Mouse (Mus musculus) activated CD4-positive, CD25-positive, alpha-beta regulatory T cell, adult 4 months (primary cell): ENCODE measurements around the gene Mup21. TPM values are rescaled to one million over a fixed set of nuclear protein-coding genes. Genes with fewer than 3 reads are reported as not detected.
"Not testable (repeated sequence)": the region's sequence is repeated elsewhere in the genome, so short reads cannot be mapped to it uniquely, and the experiment has no call there.

Experiments
- ATAC-seq: one replicate; pipeline ENCODE4 v1.8.0; 2017
- polyA plus RNA-seq, 2 experiments: library from polyadenylated mRNA; unstranded; fragments of 100-300 nt; shearing (Covaris generic); gene quantifications; one replicate each; pipeline ENCODE4 v1.2.1; 2017

Mup21 gene
- polyA plus RNA-seq, result not detected

DNA sequence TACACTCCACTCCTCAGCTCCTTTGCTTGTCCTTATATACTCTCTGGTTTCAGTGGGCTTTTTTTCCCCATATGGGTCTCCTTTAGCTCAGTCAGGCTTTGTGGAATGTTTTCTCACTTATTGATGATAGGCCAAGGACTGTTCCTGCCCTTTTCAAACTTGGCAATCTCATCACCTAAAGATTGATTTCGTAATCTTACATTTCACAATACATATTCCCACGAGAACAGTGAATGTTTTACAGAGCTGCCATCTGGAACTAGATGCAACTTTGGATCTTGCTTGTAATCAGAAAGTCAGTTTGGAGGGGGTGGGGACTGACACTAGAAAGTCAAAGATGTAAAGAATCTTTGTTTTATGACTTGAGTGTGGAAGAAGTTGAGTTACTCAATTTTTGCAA is at the start of gene Mup21:
Gene Mup21 (minus strand): TSS at position 53 of the 400 bp plus-strand sequence.
- no peak for ATAC-seq

DNA sequence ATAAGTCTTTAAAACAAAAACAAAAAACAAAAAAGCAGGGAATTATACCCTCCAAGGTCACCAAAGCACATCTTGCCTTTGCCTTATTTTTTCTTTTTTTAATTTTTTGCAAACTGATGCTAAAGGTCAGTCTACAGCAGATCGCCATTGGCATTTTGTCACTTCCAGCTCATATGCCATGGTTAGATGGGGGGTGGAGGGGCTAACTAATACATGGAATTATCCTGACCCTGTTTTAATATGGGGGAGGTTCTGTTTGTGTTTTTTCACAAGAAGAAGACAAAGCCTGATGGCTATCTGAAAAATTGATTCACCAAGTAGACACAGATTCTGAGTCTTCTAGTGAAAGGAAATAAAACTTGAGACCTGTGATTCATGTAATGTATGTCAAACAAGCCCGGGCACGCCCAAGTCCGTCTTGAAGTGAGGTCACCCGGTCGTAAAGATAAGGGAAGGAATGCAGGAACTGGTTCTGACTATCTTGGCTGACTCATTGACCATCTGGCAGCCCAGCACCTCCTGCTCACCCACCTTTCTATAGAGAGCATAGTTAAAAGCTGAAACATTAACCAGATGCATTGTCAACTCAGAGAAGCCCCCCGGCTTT is 49.4 kb upstream of the Mup21 start:
- ATAC-seq, result no peak

DNA sequence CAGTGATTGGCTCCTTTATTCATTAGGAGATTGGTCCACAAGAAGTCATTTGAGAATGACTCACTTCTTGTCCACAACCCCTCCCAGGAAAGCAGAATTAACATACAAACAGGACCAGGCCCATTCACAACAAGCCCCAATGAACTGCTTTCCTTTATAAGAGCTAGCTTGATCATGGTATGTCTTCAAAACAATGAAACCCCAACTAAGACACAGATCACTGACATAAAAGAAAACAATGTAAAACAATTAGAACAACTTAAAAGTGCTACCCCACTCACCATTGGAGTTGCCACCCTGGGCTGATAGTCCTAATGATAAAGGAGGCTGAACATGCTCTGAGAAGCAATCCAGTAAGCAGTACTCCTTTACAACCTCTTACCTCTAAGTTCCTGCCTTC is 38.1 kb upstream of the Mup21 start:
- ATAC-seq, result no peak

DNA sequence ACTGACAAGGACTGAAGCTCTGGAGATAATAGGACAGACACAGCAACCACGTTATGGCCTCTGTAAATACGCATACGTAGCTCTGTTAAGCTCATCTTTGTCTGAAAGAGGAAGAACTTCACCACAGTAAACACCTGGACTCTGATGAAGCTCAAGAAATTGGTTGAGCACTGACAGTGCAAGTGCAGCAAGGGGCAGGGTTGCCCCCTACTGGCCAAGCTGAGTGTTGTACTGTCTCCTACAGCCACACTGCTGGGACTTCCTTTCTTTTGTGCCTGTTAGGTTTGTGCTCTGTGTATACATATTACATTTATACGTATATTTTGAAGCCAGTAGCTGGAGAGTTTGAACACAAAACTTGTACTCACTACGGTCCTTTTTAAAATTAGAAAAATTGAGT is 26.6 kb upstream of the Mup21 start:
- ATAC-seq, result no peak

DNA sequence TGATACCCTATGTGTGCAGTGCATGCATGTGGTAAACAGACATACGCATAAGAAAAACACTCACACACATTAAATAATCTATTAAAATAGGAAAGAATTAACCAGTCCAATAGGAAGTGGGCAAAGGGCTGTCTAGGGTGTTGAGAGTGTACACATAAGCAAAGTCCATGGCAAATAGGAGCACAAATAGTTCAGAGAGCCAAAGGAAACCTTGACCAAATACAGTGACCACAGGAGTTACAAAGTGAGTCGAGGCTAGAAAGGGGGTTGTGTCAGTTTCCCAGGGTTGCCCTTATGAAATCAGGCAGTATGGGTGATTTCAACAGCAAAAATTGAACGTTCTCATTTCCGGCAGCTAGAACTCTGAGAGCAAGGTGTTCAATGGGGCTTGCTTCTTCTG is 23.8 kb upstream of the Mup21 start:
- no peak for ATAC-seq

DNA sequence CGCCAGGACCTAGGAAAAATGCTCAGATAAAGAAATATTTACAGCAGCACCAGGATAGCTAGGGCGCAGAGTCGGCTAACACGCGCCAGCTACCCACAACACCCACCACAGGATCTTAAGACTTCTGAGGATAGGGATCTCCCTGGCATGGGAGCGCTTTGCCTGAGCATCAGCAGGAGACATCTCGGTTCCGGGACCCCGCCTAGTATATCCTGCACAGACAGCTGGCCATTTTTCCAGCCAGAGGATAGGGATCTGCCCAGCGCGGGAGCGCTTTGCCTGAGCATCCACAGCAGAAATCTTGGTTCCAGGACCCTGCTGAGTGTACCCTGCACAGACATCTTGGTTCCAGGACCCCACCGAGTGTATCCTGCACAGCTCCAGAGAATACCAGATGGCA is 17.0 kb upstream of the Mup21 start:
- ATAC-seq, result not testable (repeated sequence)

DNA sequence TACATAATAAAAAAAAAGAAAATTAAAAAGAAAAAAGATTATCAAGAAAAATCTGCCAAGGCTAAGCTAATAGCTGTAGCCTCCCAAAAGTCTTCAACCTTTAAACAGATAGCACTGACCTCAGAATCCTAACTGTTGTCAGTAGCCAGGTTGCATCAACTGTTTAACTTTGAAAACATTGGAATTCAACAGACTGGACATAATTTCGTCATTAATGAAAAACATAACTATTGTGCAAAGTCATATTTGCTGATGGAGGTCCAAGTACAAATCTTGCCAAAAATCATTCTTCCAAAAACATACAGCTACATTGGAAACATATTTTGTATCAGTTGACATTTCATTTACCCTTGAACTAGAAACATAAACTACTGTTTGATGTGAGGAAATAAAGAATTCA is 7.7 kb upstream of the Mup21 start:
- no peak for ATAC-seq

DNA sequence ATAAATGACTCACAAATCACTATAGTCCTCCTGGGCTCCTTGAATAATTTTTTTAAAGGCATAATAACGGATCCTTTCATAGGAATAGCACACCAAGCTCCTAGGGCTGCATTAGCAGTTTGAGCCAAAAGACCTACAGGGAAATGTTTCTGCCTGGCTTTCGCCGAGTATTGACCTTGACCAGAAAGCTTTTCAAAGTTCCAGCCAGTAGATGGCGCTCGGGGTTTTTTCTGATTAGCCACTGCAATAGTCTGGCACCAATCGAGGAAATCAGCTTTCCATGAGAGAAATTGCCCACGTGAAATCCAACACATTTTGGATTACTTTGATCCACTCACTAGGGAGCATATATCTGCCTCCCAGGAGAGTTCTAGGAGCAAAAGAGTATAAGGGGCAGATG is 17.0 kb downstream of the Mup21 start:
- ATAC-seq, result no peak

DNA sequence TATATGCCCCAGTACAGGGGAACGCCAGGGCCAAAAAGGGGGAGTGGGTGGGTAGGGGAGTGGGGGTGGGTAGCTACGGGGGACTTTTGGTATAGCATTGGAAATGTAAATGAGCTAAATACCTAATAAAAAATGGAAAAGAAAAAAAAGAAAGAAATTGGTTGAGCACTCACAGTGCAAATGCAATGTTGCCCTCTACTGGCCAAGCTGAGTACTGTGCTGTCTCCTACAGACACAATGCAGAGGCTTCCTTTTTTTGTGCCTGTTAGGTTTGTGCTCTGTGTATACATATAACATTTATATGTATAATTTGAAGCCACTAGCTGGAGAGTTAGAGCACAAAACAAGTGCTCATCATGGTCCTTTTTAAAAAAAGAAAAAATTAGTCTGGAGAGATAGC is 47.3 kb downstream of the Mup21 start:
- not testable (repeated sequence) for ATAC-seq

Other genes with a start within 250 kb of the Mup21 start
- gene Mup20, start 96.7 kb downstream of the Mup21 start, polyA plus RNA-seq, result not detected
- gene Mup3, start 63.5 kb downstream of the Mup21 start, polyA plus RNA-seq, result not detected
- not detected for gene Zfp37, start 80.2 kb upstream of the Mup21 start, polyA plus RNA-seq
- gene Slc31a2, start 111.7 kb upstream of the Mup21 start, polyA plus RNA-seq, result 1 to 10 TPM; 7.0 to 9.7 TPM
- 10 to 100 TPM; 36.9 to 38.3 TPM for gene Fkbp15, start 209.7 kb upstream of the Mup21 start, polyA plus RNA-seq
- 10 to 100 TPM in 1 of 2 experiments, 1 to 10 TPM in 1; 9.7 to 11.0 TPM for gene Slc31a1, start 209.9 kb upstream of the Mup21 start, polyA plus RNA-seq